Mouse (Mus musculus) frontal cortex, adult (tissue): ENCODE measurements around the gene Slc7a5.
A peak's percentile ranks its signal among the peaks of the same experiment; 100 is the strongest.

Experiments
- ATAC-seq: cut with Nextera tagmentation; 2 replicates; pipeline ENCODE4 v1.9.2; 2017; ENCODE audit warnings: mild to moderate bottlenecking, moderate library complexity, mixed read lengths; ENCODE audit not compliant: low TSS enrichment

The Slc7a5 gene

GRCm38 (mm10) chr8:121936391-121936790 is 28.9 kb upstream of the Slc7a5 start:
- ATAC-seq, result no peak

- ATAC-seq, result peak; percentile 52
Observed at GRCm38 (mm10) chr8:121935341-121936294, 28.1 kb upstream of the Slc7a5 start.

- no peak for ATAC-seq
Observed at GRCm38 (mm10) chr8:121934923-121935322, 27.4 kb upstream of the Slc7a5 start.

DNA sequence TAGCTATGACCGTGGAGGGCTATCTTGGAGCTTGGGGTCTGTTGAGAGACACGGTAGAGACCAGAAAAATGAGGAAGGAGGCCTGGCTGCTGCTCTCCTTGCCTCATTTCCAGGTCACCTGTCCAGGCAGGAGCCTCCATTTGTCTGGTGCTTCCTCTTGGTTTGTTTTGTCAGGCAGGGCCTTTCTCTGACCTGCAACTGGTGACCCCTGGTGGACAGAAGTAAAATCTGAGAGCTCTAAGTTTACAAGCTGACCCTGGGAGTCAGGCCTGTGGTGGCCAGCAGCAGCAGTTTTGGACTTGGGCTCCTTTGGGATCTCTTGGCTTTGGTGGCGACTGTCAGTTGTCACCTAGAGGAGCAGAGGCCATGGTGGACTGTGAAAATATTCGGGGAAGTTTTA is 27.0 kb upstream of the Slc7a5 start:
- ATAC-seq, result no peak

DNA sequence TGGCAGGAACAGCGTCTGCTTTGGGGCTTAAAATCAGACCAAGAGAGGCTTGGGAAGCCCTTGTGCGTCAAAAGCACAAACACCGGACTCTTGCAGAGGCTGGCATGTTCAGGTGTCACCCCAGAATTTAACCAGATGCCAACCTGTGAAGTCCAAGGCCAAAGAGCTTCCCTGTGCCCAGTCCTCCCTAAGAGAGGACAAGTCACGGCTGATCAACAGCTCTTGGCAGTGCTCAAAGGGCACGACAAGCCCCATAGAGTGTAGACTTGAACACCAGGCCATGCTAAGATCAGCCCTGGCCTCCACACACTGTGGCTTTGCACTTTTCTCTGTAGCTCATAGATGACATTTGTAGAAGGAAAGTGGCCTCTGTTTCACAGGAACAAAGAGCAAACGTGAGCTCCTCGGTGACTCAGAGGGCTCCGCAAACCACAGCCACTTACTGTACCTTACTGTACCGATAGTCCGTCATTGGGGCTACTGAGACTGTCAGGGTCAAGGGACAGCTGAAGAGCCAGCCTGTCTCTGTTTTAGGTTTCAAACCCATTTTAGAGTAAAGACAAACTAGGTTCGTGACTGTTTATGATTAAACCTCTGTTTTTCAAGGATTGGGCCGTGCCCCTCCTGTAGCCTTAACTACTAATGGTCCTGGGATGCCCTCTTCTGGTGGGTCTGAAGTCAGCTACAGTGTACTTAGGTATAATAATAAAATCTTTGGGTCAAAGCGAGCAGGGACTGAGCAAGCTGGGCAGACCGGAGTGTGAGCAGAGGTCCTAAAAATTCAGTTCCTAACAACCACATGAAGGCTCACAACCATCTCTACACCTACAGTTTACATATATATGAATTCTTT is 25.4 kb upstream of the Slc7a5 start:
- no peak for ATAC-seq

DNA sequence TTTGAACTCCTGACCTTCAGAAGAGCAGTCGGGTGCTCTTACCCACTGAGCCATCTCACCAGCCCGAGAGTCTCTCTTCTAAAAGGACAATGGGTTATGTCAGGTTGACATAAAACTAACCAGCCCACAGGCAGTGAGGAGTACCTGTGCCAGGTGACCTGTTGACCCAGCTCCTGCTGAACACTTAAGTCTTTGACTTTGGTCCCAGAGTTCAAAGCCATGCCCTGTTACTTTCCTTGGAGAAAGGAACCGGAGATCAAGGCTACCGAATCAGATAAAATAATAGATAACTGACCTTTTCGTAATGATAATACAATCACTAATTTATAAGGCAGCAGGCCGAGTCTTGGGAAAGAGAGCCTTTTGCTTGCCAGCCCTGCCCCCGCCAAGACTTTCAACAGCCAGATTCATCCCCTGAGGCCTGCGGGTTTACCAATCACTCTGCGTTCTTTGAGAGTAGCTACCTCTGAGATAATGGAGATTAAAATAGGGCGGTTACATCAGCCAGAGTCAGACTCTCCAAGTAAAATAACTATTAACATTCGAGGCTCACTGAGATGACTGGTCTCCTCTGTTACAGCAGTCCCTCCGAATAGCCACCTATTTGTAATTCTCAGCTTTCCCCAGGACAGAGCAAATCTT is 24.7 kb upstream of the Slc7a5 start:
- no peak for ATAC-seq

DNA sequence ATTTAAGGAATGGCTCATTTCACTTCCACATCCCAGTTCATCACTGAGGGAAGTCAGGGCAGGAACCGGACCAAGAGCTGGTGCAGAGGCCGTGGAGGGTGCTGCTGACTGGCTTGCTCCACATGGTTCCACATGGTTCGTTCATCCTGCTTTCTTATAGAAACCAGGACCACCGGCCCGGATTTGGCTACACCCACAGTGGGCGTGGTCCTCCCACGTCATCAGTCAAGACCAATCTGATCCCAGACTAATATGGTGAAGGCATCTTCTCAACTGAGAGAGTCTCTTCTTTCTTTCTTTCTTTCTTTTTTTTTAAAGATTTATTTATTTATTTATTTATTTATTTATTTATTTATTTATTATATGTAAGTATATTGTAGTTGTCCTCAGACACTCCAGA is 24.1 kb upstream of the Slc7a5 start:
- ATAC-seq, result no peak

- no peak for ATAC-seq
Observed at GRCm38 (mm10) chr8:121930047-121930446, 22.6 kb upstream of the Slc7a5 start.

GRCm38 (mm10) chr8:121927316-121927715 is 19.8 kb upstream of the Slc7a5 start:
- peak; percentile 78; the same call in 1 of the 2 replicates for ATAC-seq

DNA sequence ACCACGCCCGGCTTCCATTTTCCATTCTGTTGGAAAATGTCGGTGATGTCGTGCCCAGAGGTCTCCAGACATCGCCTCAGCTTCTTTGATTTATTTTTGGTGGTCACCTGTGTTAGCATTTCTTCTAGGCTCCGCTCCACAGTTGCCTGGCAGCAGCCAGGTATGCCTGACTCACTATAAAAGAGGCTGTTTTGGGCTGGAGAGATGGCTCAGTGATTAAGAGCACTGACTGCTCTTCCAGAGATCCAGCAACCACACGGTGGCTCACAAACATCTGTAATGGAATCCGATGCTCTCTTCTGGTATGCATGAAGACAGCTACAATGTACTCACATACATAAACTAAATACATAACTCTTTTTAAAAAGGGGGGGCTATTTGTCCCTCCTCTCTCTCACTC is 18.8 kb upstream of the Slc7a5 start:
- no peak for ATAC-seq

GRCm38 (mm10) chr8:121925624-121926023 is 18.1 kb upstream of the Slc7a5 start:
- peak; percentile 72; the same call in 1 of the 2 replicates for ATAC-seq

DNA sequence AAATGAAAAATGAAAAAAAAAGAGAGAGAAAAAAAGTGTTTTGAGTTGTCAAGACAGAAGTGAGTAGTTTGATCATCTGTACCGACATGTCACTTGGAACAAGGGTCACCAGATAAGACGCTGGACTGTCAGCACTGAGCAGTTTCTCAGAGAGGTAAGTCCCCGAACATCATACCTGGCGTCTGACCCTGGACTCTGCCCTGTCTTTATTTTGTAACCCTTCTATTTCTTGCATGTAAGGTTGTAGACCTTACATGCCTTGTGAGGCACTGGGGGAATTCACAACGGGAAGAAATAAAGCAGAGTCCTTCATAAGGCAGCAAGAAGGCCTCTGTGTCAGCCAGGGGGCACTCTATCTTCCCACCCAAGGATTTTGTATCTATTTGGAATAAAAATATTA is 17.2 kb upstream of the Slc7a5 start:
- no peak for ATAC-seq

GRCm38 (mm10) chr8:121922101-121922500 is 14.6 kb upstream of the Slc7a5 start:
- ATAC-seq, result no peak

DNA sequence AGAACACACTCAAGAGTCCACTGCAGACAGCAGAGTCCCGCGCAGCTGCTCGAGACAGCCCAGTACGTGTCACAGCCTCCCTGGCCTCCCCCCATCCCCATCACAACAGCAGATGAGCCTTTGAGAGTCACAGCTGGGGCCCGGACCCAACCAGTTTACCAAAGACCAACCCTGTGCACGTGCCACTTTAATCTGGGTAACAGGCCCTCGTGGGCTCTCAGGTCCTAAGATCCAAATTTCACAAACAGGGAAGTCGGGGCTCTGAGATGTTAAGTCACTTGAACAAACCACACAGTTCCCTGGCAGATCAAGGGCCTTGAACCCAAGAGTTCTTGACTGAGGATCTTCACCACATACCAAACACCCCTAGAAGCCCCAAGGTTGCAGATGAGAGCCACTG is 14.1 kb upstream of the Slc7a5 start:
- no peak for ATAC-seq

DNA sequence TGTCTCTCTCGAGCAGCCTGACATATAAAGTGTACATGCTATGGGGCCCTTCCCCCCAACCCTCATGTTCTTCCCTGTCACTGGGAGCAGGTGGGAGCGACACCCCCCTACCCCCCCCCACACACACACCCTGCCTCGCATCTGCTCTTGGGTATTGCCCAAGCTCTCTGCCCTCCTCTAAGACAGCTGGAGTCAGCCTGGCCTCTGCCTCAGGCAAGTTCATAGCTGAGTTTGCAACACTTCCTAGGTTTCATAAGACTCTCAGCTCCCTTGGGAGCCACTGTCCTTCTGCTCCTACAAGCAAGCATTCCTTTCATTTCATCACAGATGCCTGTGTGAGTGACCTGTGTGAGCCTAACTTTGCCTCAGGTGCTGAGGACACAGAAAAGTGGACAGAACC is 12.2 kb upstream of the Slc7a5 start:
- ATAC-seq, result no peak

GRCm38 (mm10) chr8:121919158-121919557 is 11.7 kb upstream of the Slc7a5 start:
- ATAC-seq, result no peak

- ATAC-seq, result no peak
Observed at GRCm38 (mm10) chr8:121913378-121913777, 5.9 kb upstream of the Slc7a5 start.

DNA sequence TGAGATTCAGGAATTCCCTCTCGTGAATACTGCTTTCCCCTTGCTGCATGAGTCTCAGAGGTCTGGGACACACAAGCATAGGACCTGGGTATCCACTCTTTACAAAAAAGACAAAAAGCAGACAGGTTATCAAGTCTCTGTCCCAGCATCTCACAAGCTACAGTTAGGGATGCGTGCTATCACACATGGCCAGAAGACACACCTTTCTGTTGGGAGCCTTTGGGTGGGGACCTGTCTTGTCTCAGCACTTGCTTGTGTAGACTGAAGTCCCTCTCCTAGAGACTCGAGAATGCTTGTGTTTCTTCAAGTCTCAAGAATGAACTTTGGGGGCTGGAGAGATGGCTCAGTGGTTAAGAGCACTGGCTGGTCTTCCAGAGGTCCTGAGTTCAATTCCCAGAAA is 5.3 kb upstream of the Slc7a5 start:
- ATAC-seq, result no peak

DNA sequence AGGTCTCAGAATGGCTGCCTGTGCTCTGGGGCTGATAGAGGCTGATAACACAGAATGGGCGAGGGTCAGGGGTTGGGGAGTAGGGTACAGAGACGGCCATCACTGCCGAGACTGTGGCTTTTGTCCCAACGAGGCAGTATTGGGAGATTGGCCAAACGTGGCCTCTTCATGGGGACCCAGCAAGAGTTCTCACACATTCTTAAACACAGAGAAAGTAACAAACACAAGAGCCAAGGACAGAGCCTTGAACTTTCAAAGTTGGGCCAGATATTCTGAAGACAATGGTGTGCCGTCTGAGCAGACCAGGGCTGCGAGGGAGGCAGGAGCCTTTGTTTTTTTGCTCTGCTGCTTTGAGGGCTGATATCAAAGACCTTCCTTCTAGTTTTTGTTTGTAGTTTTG is 4.5 kb upstream of the Slc7a5 start:
- no peak for ATAC-seq

DNA sequence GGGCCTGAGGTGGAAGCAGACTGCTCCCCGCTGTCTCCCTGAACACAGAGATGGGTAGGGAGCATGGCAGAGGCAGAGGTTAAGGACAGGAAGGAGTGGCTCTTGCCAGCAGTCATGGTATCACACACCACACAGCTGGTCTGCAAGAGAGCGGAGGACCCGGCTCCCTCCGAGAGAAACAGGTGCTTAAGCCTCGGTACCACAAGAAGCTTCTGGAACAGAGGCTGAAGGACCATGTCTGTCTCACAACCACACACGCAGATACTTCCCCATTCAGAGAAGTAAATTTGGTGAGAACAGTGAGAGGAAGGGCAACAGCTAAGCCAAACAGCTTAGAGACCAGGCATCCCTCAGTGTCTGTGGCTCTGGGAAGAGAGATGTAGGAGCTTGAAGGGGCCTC is 3.9 kb upstream of the Slc7a5 start:
- no peak for ATAC-seq

- ATAC-seq, result 0 out of 2 replicates have a peak, but pooled peaks have one; percentile 5
Observed at GRCm38 (mm10) chr8:121909663-121910062, 2.2 kb upstream of the Slc7a5 start.

- no peak for ATAC-seq
Observed at GRCm38 (mm10) chr8:121909148-121909541, 1.7 kb upstream of the Slc7a5 start.
